Mouse (Mus musculus): ENCODE data around the gene Gm13199.

Gene Gm13199

GRCm38 (mm10) chr2:5862834-5863233, at the start of gene Gm13199:
TSS of gene Gm13199 (minus strand) at chr2:5862934.
- no peak for DNase-seq (ENCODE audit: low read depth, low spot score)

DNA sequence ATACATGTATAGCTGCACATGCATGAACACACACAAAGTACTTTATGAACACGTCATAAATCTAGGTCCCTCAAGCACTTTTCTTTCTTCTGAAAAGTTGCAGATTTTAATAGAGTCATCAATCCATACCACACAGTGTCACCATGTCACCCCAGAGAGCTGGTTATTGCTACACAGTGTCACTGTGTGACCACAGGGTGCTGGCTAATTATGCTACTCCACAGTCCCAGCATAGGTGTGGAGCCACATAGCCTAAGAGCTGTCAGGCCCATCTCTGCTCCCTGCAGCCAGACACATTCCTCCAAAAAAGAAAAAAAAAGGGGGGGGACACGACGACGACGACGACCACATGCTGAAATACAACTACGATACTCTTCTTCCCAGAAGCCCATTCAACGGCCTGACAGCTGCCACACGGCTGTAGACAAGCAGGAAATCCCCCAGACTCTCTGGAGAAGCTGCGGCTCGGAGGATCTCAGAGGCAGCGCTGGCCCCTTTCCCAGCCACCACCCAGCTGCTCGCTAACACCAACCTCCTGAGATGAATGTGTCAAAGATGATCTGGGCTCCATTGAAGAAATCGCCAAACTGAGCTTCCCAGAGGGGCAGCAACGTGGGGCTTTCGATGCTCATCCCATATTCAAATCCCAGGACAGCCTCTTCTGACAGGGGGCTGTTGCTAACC, 48.7 kb upstream of the Gm13199 start:
- DNase-seq (ENCODE audit: low read depth, low spot score): no peak

- peak; percentile 77 for DNase-seq (ENCODE audit: low read depth, low spot score)
Measured at GRCm38 (mm10) chr2:5906625-5907024, 43.9 kb upstream of the Gm13199 start.

GRCm38 (mm10) chr2:5906092-5906491, 43.4 kb upstream of the Gm13199 start:
- no peak for DNase-seq (ENCODE audit: low read depth, low spot score)

- DNase-seq (ENCODE audit: low read depth, low spot score): peak; percentile 59
Measured at GRCm38 (mm10) chr2:5900145-5900544, 37.4 kb upstream of the Gm13199 start.

DNA sequence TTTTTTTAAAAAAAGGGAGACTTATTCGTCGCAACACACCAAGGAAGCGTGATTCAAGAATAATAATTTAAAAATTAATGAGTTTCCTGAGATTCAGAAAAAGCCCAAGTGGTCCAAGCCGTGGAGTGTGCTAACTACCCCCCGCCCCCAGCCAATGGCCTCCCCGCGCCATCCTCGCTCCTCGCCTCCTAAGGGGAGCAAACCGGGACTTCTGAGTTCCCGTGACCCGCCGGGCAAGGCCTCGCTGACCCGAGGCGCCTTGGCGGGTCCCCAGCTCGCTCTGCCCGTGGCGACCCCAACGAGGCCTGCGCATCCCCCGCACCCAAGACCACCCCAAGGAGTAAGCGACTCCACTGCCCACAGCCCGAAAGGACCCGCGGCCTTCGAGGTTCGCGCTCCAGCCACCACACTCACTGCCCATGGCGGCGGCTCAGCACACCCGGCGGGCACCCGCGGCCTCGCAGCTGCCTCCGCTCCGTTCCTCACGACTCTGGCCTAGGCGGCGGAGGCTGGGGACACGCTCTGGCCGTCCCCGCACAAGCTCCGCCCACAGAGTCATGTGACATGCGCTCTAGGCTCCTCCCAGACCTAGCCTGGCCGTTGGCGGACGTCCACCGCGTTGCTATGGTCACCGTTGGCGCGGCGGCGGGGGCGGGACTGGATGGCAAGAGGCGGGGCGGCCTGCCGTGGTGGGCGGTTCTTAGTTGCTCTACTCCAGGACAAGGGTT, 32.3 kb upstream of the Gm13199 start, which contains the start of gene Sec61a2:
Gene Sec61a2 (minus strand): TSS at position 590 of the 728 bp plus-strand sequence.
- DNase-seq (ENCODE audit: low read depth, low spot score): peak; percentile 98

DNA sequence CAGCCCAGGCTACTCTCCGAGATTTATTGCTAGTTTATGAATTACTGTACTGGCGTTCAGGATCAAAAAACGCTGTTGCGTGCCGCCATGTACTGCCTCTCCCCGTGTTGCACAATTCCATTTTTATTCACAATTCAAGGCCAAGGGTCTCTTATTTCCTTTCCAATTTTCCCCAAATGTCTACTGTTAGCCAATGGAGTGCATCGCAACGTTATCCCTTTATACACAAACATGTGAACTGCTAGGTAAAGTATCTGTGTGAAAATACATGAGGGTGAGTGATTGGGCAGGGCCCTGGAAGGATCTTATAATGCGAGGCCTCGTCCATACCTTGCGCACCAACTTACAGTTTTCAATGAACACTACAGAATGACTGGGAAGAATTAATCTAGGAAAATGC, 31.6 kb upstream of the Gm13199 start:
- DNase-seq (ENCODE audit: low read depth, low spot score): no peak

DNA sequence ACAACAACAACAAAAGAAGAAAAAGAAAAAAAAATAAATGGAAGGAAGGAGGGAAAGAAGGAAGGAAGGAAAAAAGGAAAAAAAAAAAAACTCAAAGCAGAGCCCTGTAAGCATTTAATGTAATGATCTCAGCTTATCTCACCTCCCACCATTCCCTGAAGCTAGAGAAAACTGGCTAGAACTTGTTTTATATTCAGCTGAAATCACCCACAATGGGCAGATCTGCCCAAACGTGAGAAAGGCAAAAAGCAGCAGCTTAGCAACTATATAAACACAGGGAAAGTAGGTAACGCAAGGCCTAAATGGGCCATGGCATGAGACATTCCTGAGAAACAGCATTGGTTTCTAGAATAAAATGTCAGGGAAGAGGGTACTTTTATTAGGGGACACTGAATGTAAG, 26.7 kb upstream of the Gm13199 start:
- DNase-seq (ENCODE audit: low read depth, low spot score): no peak

DNA sequence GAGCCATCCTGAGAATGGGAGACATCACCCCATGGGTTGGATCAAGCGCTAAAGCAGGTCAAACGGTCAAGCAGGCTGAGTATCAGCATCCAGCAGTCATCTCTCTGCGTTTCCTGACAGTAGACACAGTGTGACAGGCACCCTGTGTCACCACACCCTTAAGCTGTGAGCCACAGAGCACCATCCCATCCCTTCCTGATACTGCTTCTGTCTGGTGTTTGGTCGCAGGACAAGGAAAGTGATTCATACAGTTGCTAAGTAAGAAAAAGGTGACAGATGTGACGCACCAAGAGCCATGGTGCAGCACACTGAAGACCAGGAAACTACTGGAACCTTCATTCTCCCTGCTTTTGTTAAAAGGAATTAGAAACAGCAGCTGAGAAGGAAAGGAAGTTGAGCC, 26.1 kb upstream of the Gm13199 start:
- DNase-seq (ENCODE audit: low read depth, low spot score): no peak

DNA sequence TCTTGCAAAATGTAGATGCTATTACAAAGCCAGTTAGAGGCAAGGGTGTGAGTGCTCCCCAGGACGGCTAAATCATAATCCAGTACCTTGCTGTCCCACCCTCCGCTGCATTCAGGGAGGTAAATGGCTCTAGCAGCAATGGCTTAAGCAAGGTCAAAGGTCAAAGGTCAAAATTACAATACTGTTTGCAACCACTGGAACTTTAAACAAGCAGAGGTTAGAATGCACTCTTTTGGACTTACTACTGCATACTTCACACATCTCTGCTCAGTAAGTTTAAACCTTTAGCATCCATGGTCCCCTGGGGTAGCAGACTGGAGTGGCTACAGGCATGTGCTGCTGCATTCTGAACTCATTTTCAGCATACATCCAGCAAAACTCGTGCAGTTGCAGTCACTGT, 14.7 kb upstream of the Gm13199 start:
- peak; percentile 45 for DNase-seq (ENCODE audit: low read depth, low spot score)

- DNase-seq (ENCODE audit: low read depth, low spot score): no peak
Measured at GRCm38 (mm10) chr2:5869746-5870145, 7.0 kb upstream of the Gm13199 start.

- DNase-seq (ENCODE audit: low read depth, low spot score): no peak
Measured at GRCm38 (mm10) chr2:5867681-5868080, 4.9 kb upstream of the Gm13199 start.

- no peak for DNase-seq (ENCODE audit: low read depth, low spot score)
Measured at GRCm38 (mm10) chr2:5851866-5852265, 10.9 kb downstream of the Gm13199 start.

GRCm38 (mm10) chr2:5851116-5851515, 11.6 kb downstream of the Gm13199 start:
- DNase-seq (ENCODE audit: low read depth, low spot score): no peak

DNA sequence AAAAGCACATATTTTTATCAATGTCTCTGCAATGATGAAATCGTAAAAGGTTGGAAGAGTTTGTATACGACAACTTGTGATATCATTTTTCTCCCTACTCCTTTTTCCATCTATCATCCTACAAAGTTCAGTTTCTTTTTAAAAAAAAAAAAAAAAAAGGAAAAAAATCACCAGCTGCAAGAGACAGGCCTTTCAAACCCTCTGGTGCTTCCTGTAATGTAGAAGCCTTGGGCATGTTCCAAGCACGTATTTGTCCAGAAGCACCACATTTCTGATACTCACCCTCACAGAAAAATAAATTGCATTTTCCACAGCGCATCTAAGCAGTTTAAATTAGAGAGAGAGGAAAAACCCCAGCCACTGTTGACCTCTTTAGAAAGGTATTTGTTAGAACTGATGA, 16.9 kb downstream of the Gm13199 start:
- no peak for DNase-seq (ENCODE audit: low read depth, low spot score)

DNA sequence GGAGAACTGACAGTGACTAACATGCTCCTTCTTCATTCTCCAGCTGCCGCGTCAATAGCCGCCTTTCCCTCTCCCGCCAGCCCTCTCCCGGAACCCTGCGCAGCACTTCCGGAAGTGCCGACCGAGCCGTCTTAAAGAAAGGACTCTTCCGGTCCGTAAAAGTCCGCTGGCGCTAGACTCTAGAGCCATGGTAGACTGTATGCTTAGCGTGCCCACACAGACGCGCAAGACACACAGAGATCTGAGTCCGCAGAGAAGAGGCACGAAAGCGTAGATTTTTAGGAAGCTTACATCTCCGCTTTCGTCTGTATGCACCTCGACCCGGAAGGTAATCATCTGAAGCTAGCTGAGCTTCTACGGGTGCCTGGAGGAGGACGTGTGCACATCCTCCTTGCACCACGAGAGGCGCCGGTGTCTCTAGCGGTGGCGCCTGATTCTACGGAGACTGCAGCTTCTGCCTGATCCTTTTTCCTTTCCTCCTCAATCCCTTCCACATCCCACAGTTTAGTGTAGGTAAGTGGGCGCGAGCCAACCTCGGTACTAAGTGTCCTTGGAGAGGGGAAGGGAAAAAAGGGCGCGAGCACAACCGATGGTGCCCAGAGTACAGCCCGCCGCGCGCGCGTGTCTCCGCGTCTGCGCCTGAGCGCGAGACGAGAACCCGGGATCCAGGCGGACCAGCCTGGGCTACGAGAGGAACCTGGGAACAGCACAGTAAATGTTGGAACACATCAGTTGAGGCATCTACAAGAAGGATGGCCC, 17.7 kb downstream of the Gm13199 start, which contains the start of the genes Nudt5 and Cdc123:
Gene Nudt5 (plus strand): TSS at position 147 of the 759 bp plus-strand sequence.
Gene Cdc123 (minus strand): TSS at position 292 of the 759 bp plus-strand sequence.
- DNase-seq (ENCODE audit: low read depth, low spot score): peak; percentile 94

GRCm38 (mm10) chr2:5844181-5844872, 18.4 kb downstream of the Gm13199 start:
- DNase-seq (ENCODE audit: low read depth, low spot score): no peak

- no peak for DNase-seq (ENCODE audit: low read depth, low spot score)
Measured at GRCm38 (mm10) chr2:5840815-5841214, 21.9 kb downstream of the Gm13199 start.

DNA sequence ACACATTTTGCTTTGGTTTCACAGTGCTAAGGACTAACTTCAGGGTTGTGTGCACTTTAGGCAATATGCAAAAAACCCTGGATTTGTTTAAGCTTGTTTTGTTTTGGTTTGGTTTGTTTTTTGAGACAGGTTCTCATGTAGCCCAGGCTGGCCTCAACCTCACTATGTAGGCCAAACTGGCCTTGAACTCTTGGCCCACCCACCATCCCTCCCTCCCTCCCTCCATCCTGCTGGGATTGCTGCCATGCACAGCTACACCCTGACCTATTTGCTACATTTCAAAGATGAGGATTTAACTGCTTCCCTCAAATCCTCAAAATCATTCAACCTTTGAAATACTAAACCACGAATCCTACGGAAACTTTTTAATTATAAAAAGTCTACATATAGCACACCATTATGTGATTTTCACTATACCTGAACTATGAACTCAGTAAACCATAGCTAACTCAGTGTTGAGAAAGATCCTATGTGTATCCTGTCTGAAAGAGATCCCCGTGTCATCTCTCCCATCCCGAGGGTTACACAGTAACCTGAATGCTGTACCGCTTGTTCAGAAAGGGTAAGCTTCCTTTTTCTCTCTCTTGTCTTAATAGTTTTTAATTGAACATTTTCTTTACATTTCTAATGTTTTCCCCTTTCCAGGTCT, 37.3 kb downstream of the Gm13199 start:
- DNase-seq (ENCODE audit: low read depth, low spot score): no peak

DNA sequence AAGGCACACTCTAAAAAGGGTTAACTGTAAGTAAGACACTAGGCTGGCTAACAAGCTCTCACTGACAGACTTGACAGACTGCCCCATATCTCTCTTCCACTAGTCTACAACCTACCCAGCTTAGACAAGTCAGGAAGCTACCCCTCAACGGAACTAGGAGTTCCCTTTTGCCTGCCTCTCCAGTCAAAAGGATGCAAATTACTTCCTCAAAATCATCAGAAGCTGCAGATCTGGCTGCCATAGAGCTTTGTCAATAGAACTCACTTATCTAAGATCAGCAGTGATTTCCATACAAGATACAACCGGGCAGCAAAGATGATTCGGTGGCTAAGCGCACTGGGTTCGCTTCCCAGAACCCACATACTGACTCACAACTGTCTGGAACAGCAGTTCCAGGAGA, 38.0 kb downstream of the Gm13199 start:
- no peak for DNase-seq (ENCODE audit: low read depth, low spot score)

DNA sequence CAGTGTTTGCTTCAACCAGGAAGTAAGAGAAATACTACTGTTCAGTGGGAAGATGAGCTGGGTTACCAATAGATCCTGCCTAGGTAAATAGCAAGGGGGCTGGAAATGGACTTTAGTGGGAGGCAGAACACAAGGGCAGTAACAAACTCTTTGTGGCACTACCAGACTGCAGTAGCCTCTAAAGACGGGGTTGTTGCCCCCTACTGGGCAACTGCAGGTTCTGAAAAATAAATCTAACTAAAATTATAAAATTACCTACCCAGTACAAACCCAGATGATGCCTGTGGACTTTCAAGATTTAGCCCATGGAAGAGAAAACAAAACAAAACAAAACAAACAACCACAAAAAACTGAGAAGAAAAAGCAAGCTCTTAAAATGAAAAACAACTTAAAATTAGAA, 38.5 kb downstream of the Gm13199 start:
- DNase-seq (ENCODE audit: low read depth, low spot score): peak; percentile 43

Measured in ZHBTc4 (cell line).